Mouse (Mus musculus) liver (tissue): ENCODE results near the gene Zfp423.

Source experiments
- DNase-seq: peaks from one replicate; pipeline ENCODE4 v3.0.0-alpha.2; 2020; ENCODE audit warnings: mixed read lengths

Gene Zfp423

DNA sequence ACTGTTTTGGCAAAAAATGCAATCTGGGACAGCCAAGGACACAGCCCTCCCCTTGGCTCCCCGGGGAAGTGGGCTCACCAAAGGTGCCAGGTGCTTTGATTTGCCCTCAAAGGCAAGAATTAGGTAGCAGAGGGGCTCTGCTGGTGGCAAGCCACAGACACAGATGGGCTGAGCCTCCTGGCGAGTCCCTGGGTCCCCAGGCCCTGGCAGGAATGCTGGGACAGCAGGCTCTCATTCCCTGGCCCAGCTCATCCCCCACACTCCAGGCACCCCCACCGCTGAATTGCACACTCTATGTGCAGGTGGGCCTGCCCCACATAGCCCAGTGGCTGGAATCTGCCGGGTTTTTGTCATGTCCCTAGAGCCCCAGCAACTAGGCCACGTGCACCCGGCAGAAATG is 270.2 kb downstream of the Zfp423 start:
- DNase-seq: no peak

DNA sequence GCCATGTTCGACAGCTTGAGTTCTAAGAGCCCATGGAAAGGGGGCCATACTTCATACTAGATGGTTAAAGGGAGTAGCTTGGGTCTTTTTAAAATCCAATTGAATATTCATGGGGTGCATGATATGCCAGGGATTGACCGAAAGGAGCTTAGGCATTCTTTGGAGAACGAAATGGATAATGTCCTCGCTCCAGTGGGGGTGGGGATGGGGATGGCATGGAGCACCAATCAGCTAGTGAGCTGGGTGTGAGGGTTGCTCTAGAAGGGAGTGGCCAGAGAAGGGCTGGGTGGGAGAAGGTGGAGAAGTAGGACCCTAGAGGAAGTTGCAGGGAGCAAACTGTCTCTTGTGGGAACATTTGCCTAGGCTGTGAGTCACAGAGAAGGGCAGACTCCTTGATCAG is 271.0 kb downstream of the Zfp423 start:
- DNase-seq: no peak

DNA sequence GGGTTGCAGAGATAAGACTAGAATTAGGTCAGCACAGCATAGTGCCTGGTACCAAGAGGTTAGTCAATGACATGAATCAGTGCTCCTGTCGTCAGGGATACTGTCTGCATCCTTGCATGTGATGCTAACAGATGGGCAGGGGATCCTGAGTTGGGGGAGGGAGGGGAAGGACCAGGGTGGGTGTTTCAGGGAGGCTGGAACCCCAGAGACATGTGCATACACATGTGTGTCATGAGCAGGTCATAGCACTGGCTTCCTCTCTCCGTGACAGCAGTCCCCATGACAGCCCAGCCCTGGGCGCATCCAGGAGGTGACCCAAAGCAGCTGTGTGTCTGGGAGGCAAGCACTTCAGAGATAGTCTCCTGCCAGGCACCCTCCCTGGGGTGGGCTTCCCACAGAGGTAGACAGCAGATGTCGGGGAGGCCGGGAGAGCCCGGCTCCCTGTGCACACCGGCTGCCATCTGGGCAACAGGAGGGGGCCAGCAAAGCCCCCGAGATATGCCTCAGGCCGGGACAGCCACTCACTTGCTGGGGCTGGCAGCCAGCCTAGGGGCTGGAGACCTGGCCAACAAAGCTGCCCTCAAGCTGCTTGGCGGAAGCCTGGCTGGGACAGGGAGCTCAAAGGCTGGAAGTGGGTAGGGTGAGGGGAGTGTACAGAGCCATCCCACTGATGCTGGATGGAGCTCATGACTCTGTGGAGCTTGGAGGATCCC is 272.3 kb downstream of the Zfp423 start:
- no peak for DNase-seq

DNA sequence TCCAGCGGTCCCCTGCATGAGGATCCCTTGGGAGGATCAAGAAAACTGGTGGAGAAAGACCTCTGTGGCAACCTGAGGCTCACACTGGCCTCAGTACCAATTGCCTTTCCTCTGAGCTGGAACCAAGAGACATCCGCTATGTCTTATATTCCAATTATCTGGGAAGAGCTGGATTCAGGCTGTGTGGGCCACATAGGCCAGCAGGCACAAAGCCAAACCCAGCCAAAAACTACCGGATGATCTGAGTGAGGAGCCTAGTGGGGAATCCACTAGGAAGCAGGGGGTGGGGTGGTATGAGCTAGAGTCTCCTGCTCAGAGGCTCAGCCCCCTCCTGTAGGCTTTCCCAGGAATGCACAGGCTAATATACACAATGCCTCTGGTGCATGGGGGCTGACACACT is 273.4 kb downstream of the Zfp423 start:
- no peak for DNase-seq

DNA sequence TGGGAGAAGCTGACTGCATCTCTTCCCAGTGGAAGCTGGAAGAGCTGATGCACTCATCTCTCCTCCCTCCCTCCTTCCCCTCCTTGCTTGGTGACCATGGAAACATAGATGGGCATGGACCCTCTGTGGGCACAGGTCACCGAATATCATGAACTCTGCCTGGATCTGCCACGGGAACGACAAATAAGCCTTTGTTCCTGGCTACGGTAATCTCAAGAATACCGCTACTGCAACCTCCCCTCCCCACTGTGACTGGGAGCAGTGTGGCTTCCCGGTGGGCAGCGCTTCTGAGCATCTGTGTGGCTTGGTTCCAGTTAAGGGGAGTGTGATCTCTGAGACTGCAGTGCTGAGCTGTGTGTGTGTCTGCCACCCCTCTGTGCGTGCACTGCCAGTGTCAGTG is 274.0 kb downstream of the Zfp423 start:
- DNase-seq: no peak

DNA sequence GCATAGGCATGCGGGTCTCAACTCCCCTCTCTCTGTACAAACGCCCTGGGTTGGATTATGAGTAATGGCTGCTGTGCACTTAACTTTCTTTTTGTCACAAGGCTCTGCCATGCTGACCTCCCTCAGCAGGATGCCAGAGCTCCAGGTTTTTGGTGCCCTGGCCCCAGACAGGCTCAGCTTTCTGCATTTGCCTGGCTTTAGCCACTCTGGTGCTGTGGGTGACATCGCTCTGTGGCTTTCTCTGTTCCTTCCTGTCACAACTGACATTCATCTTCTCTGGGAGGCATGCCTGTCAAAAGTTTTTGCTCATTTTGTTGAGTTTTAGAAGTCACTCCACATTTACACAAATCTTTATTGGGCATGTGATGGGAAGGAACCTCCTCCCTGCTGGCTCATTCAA is 277.3 kb downstream of the Zfp423 start:
- DNase-seq: no peak

DNA sequence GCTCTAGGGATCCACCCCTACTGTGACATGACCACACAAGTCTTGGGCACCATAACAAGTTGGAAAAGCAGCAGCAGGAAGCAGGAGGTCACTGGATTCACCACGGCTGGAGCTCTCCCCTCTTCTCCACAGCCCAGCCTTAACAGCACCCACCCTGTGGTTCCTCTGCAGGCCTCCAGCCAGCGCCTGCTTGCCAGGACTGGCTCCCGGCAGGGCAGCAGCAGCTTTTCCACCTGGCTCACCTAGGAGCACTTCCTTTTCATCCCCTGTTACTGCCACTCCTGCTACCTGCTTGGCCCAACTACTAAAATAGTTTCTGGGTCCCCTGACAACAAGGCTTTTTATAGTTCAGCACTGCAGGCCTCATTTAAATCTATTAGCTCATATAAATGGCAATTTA is 279.4 kb downstream of the Zfp423 start:
- DNase-seq: no peak

DNA sequence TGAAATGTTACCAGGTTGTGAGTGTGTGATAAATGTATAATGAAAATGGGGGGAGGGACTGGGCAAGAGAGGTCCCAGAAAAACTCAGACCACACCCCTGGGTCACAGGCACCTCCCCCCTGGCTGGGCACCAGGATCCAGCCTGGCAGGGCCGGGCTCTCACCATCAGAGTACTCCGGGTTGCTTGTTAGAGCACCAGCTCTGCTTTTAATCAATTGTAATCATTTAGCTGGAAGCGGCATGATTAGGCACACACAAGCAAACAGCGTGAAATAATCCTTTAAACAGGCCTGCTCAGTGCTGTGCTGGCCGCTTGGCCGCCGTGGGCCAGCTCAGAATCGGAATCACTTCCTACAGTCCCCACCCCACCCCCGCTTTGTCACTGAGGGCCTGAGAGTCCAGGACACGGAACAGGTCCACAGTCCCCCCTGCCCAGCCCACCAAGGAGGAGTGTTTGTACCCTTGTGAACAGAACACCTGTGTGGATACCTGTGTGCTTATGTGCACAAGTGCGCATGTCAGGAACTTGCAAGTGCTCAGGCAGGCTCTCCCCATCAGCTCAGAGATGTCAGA is 279.9 kb downstream of the Zfp423 start:
- DNase-seq: no peak

DNA sequence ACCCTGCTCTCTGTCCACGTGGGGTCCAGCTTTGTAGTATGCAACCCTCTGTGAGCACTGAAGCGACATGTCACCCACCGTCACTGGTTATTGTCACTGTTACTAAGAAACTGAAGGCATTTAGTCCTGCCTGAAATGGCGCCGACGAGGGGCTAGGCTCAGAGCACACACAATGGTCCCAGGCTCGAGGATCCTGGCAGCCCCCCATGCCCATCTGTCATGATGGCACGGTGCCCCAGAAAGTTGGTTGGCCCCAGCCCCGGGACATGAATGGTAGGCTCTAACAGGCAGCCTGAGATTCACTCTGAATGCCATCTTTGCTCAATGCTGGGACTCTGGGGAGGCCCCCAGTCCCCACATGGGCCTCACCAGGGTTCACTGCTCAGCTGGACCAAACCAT is 284.0 kb downstream of the Zfp423 start:
- no peak for DNase-seq

DNA sequence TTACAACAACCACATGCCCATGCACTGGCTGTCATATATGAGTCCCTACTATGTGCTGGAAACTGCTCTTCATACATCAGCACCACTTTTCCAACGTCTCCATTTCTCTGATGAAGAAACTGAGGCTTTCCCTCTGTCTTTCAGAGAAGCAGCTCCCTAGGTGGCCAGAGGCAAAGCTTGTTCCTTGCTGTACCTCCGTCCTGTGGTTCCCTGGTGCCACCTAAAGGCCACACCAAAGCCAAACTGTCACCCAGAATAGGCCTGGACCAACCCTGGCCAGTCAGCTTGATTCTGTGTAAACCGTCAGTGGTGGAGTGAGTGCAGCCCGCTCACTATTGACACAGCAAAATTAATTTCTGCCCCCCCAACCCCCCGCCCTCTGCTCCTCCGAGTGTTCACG is 285.2 kb downstream of the Zfp423 start:
- no peak for DNase-seq

DNA sequence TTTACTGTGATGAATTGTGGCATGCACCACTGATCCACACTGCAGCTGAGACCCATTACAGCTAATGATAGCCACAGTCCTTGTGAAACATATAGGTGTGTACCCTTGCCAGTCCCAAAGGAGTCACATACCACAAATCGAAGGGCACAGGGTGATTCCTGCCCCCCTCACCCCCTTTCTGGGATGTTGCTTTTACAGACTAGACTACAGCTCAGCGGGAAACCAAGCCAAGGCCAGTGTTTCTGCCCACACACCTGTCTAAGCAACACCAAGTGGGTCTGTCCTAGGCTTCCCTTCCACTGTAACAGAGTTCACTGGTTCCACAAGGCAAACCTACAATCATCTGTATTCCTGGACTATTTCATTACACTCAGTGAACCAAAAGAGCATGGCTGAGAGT is 287.2 kb downstream of the Zfp423 start:
- DNase-seq: no peak

DNA sequence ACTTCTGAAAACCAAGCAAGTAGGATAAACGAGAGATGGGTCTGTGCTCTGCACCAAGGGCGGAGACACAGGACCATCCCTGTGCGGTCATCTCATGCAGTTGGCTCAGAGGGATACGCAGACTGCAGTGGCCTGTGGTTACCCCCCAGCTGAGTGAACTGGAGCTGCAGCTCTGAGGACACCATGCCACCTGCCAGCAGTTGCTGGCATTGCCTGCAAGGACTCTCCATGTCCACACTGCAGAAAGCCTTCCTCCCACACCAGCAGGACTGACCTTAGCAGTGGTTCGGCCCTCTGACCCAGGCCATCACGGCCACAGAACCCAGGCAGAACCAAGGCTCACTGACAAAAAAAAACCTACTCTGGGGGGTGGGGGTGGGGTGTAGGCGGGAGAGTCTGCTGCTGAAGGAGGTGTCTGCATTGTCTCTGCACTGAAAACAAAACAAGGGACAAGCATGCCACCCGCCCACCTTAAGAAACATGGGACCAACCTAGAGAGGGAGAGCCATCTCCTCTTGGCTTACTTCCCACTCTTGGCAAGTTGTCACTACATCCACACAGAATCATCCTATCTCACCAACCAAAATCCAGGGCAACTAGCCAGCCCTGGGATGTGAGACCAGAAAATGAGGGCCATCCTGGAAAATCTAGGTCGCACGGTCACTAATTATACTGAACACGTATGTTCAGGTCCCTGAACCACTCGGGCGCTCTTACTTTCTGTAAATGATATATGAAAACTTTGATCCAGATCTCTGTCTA is 288.0 kb downstream of the Zfp423 start:
- no peak for DNase-seq

DNA sequence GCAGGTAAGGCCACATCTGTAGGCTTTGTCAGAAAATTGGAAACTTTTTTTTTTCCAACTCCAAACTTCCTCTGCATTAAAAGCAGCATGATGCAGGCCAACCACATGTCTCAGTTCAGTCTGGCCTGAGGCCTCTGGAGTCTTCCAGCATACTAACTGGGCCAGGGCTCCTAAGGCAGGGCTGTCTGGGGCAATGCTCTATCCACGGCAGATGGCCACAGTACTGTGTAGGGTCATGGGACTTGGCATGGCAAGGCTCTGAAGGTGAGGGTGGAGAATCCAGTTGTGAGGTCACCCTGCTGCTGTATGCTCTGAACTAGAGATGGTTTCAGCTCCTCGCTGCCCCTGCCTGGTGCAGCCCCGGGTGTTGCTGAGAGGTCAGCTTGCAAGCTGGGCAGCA is 289.2 kb downstream of the Zfp423 start:
- DNase-seq: no peak

DNA sequence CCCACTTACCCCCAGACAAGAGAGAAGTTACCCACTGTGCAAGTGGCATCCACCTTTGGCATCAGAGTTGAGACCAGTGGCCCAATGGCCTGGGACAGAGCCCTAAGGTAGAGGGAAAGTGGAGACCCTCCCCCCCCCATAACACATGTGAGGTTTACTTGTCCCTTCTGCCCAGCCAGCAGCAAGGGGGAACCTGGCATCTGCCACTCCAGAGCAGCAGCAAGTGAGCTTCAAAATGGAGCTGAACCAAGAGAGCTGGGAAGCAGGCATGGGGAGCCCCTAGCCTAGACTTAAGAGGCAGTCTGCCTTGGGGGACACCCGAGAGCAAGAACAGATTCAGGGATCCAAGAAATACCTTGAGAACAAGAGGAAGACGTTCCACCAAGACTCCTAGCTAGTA is 290.7 kb downstream of the Zfp423 start:
- no peak for DNase-seq

DNA sequence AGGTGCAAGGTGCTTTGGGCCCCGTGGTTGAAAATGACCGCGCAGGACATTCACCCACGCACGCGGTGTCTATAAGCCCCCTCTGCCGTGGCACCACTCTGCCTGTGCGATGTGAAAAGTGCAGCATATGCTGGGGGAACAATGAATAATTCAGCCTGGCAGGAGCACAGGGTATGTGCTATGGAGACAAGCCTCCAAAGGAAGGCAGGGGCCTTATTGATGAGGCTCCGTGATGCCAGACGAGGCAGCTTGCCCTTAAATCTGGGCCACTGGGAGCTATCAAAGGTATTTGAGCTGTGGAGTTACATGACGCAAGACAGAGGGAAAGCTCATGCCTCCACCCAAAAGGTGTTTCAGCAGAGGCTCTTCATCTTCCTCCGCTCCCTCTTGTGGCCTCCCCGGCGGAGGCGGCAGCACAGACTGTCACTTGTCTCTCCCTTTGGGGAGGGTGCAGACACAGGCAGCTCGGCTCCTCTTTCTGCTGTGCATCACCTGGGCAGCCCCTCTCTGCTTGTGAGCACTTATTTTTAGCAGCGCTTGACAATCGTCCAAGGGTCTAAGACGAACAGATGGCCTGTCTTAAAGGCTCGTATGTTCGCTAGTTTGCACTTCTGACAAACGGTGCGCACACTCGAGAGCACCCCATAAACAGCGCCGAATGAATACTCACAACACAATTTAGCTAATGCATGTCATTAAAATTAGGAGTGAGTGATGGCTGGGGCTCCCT is 291.3 kb downstream of the Zfp423 start:
- no peak for DNase-seq

DNA sequence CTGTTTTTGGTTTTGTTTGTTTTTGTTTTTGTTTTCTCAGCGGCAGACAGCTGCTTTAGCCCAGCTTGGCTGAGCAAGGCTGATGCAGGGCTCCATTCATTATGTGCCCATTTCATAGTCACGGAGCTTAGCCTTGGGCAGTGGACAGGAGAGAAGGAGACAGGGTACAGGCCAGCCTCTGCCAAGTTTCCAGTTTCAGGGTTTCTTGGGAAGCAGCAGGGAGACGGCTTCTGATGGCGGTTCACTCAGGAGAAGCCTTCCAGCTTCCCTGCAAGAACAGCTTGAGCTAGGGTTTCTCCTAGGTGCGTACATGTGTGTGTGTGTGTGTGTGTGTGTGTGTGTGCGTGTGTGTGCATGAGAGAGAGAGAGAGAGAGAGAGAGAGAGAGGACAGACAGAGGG is 292.1 kb downstream of the Zfp423 start:
- DNase-seq: no peak

DNA sequence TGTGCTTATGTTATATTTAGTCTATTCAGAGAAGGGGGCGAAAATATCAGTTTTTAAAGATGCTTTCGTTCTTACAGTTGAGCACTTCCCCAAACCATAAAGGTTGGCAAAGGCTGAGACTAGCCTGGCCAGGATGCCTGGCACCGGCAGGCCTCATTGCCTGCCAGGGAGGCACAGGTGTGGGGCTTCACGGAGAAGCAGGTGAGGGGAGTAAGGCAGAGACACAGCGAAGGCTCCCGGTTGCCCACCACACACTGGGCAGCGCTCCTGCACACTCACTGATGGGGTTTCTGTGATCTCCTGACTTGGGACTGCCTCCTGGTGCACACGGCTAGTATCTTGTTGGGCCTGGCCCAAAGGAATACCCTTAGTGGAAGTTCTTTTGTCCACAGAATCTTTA is 294.1 kb downstream of the Zfp423 start:
- no peak for DNase-seq

DNA sequence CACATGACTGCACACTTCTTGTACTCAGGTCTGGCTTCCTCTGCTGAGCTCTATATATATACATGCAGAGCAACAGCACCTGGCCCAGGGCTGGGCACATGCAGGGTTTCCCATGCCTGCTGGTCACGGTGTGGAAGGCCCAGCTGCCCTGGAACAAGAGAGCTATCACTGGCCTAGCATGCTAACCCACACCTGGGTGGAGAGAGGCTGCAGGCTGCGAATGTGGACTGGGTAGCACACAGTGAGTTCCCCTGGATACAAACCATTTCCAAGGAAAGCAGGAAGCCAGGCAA is 295.2 kb downstream of the Zfp423 start:
- DNase-seq: no peak

DNA sequence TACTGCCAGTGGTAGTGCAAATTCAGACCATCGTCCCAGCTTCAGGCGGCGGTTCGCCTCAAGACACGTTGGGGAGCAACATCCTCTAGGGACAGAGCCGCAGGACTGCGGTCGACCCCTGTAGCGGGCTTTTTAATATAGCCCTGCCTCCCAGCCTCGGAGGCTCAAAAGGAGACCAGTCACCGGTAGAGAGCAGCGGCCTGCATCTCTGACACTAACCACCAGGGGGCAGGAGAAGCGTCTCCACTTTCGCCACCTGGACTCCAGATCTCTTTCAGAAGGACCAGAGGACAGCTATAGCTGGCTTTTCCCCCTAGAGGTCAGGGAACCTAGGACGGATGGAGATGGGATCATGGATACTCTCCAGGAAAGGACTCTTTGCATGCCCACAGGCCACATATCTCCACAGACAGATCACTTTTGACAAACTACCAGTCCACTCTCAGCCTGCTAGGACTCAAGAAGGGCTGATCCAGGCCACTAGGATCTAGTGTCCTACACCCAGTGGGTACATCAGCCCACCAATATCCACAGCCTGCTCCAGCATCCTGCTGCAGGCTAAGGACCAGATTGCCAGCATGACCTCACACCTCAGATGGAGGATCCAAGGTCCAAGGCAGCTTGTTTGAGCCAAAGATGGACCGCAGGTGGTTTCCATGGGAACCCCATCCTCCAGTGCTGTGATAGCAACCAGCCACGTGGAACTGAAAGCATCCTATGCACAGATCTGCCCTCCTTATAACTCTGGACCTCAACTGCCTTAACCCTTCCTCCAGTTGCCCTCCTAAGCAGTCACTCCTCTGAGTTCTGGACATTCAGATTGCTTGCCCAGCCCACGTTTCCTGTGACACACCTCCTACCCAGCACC is 295.8 kb downstream of the Zfp423 start:
- peak; percentile 66 for DNase-seq

DNA sequence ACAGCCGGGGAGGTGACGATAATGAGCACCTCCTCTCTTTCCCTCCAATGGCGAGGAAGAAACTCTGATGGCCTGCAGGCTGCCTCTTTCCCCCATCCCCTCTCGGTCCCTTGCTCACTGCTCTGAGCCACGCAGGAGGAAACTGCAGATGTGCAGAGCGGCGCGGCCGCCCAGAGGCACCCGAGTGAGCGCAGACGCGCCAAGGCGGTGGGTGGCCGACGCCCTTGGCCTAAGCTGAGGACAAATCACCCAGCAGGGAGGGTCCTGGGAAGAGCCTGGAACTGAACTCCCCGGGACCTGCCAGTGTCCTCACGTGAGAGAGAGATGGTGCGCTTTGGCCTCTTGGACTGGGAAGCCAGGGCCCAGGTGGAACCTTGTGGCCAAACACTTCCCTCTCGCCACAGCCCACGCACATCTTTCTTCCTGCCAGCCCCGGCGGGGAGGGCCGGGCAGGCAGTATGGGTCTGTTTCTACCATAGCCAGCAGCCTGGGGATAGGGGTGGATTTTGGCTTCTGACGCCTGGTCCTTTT is 296.5 kb downstream of the Zfp423 start:
- no peak for DNase-seq

DNA sequence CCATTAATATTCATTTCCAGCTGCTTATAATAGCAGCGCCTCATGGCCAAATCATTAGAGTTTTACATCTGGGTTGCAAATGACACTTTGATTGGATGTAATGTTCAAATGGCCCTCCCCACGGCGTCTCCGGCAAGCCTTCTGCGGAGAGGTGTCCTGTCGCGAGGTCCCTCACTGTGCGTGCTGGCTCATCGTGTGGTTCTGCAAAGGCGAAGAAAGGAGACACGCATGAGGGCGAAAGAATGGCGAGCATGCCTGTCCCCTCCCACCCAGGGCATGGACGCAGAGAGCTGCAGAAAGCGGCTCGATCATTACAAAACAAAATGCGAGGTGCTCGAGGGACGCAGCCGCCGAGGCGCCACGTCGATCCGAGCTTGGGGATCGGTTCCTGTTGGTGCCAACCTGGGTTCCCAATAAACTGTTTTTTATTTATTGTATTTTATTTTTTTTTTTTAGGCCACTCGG is 297.1 kb downstream of the Zfp423 start:
- no peak for DNase-seq
